Mouse (Mus musculus): ENCODE measurements around the gene Gm11111.

Gm11111 gene

DNA sequence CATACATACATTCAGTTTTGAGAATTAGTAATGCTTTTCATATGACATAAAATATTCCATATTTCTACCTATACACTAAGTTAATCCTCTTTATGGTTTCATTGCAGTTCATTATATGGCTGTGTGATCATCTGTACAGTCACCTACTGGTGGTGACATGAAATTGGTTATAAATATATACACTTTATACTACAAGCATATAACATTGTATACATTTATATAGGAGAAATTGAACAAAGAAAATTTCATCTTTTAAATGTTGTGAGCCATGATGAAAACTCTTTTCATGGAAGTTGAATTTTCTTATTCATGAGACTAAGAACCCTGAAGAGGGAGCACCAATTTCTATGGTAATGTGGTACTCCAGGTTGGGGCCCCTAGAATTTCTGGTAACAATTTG, at the start of gene Gm11111:
Gene Gm11111 (plus strand): TSS at position 301 of the 400 bp plus-strand sequence.

DNA sequence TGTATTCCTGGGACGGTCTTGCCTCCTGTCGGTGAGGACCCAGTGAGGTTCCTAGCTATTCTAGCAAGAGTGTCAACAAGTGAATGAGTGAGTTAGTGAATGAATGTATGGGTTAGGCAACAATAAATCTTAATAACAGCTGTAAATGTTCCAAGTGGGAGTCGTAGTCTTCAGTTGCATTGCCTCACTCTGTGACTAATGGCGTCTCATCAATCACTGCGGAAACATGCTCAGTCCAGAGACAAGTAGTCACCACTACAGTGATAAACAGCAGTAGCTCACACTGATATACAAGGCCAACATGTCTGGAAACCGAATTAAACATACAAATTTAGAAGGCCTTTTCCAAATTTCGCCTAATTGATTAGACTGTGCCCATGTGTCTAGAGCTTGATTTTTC, 36.3 kb upstream of the Gm11111 start:
- 90% methylated on average over 7 of the region's 7 CpGs for WGBS

DNA sequence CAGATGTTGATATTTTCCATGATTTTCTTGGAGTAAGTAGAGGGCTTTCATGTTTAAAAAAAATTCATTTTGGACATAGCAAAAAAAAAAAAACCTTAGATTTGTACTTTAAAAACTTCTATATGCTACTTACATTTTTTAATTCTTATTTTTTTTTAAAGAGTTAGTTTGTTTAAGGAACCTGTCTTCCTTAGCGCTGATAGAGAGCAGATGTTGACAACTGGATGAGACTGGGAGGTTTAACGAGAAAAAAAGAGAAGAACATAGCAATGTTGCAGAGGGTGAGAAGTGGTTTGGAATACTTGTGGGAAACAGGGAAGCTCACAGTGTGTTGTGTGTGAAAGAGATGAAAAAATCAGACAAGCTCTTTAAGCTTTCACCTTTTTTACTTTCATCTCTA, 32.4 kb upstream of the Gm11111 start:
- WGBS, result 81% methylated on average over 2 of the region's 2 CpGs

DNA sequence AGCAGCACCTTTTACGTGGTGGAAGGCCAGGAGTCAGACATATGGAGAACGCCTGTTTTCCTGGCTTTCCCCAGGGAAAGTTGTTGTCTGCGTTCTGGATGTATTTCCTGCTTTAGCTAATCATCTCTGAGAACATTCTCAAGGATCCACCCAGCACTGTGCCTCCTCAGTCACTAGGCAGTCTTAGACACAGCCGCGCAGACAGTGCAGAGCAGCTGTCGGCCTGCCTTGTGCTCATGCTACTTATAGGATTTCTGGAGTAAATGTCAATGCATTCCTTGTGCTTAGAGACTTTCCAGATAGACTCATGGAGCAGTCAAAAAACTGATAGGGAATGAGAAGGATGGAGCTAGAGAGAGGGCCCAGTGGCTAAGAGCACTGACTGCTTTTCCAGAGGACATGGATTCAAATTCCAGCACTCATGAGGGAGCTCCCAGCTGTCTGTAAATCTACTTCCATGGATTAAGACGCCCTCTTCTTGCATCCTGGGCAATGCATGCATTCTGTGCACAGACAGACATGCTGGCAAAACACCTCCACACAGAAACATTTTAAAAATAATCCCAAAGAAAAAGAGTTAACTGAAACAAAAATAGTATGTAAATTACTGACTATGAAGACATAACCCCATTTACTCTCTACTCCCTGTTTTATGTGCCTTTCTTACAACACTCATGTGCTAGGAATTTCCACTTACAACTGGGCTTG, 30.1 kb upstream of the Gm11111 start:
- WGBS, result 62% methylated on average over 7 of the region's 7 CpGs

DNA sequence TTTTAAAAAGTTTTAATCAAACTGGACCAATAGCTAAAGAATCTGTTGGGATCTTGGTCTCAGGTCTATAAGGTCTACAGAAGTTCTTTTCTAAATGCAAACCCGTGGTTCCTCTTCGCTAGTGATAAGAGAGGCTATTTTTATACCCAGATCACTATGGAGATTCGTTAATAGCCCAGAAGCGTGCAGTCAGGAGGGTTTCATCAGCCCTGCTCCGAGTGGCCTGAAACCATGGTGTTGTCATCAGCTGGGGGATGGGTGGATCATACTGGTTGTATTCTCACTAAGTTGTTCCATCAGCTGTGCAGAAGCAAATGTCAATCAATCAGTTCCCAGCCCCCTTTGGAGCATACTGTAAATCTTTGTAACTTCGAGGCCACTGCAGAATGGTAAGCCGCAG, 29.4 kb upstream of the Gm11111 start:
- 58% methylated on average over 7 of the region's 7 CpGs for WGBS

DNA sequence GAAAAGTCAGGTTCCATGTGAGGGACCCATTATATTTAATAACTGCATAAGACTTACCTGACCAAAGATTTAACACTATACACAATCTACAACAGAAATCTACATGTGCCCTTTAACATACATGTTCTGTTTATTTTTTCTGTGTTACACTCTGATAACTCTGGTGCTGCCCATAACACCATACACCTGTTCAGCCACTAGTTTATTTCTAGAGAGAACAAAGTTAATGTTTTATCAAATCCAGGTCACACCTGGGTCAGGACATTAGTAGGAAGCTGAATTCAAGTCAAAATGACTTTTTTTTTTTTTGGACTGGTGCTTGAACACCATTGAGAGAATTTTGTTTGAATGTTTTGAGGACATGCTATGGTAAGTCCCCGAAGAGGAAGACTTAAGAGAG, 28.7 kb upstream of the Gm11111 start:
- 95% methylated on average over 1 of the region's 1 CpGs for WGBS

DNA sequence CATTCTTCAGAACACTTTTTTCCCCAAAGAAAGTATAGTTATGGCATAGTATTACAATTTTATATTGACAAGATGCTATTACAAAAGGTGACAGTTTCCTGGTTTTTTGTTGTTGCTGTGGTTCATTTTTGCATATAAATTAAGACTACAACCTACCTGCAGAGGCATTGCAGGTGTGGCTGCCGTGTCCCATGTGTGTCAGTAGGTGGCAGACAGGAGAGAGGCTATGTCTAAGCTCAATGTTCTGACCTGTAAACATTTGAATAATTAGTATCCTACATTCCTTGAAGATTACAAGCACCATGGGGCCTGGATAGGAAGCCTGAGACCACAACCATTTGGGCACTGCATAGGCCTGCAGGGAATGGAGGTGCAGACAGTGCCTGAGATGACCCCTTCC, 11.2 kb upstream of the Gm11111 start:
- 88% methylated on average over 1 of the region's 1 CpGs for WGBS

DNA sequence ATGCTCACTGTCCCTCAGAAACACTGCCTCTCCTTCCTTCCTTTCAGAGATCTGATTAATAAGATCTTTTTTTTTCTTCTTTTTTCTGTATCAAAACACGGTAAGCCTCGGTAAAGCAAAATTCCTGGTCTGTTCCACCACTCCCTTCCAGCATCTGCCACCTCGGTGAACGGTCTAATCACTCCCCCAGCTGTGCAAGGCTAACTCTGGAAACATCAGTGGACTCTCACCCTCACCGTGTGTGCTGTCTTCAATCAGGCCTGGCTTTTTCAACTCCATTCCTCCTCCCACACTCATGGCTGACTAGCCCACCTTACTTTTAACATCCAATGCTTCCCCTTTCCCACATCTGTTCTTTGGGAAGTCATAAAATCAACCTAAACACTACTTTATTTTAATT, 2.2 kb upstream of the Gm11111 start:
- 76% methylated on average over 5 of the region's 5 CpGs for WGBS

DNA sequence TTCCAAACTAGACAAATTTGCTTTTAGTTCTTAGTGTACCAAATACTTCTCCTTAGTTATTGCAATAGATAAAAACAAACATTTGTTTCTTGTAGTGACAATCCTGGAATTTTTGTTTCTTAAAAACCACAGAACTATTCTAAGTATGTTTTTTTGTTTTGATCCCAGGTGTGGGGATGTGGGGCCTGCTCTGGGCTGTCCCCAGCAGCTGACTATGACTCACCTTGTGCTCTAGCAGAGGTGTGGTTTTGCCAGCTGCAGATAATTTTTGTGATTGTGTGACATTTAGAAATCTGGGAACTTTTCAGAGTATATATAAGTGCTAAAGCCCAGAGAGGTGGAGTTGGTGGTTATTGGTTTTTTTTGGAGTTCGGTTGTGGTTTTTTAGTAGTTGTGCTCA, 1.6 kb upstream of the Gm11111 start:
- WGBS, result 94% methylated on average over 1 of the region's 1 CpGs

DNA sequence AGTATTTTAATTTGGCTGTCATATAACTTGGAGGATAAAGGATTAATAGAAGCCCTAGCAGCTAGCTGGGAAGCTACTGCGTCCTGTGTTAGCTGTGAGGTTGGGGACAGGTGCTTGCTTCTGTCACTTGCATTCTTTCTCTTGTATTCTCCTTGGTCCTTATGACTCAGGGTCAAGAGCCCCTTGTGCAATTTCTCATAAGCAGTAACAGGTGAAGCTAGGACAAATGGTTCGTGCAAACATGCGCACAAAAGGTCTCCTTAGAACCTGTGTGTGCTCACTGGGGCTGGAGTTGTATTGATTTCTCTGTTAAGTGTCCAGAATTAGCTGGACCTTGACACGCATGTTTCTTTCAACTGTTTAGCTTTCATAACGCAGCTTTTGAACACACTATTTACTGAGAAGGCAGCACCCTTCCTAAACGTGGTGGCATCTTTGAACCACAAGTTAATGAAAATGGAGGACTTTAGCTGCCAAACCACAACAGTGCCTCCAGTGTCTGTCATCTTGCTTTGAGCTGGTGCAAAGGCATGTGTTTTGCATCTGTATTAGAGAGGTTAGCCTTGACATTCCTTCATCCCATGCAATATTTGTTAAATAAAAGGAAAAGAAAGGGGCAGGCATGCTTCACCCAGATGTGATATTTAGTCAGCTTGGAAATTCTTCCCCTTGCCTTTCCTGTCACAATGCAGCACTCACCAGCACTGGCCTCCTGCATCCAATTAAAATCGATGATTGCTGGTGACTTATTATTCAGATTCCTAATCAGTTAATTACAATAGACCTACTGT, 511 bp downstream of the Gm11111 start:
- WGBS, result 73% methylated on average over 7 of the region's 7 CpGs

DNA sequence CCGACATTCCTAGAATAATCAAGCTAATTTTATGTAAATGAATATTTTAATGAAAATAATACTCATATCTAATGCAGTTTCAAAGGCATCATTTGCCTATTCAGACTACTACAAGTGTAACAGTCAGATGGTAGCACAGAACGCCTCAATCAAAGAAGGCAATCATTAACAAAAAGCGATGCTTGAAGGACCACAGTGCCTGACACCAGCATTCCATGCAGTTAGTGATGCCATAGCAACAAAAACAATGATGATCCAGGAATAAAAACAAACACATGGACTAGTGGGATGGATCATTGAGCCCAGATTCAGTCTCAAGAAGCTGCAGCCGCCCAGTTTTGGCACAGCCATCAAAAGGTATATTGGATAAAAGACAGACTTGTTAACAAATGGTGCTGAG, 8.8 kb downstream of the Gm11111 start:
- 75% methylated on average over 4 of the region's 4 CpGs for WGBS

DNA sequence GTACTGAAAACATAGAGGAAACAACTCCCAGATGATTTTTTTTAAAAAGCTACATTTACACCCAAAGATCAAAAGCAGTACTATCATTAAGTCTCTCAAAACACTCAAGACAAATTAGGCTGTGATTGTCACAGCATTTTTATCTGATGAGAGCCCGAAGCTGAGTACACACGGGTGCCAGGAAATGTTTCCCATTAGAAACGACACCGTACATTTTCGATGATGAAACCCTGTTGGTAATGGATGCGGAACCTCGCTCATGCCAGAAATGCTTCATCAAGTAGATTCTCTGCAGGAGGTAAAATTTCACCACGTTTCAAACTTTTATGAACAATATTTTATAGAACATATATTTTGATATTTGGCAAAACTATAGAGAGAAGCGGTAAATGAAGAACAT, 10.3 kb downstream of the Gm11111 start:
- WGBS, result 78% methylated on average over 9 of the region's 9 CpGs

DNA sequence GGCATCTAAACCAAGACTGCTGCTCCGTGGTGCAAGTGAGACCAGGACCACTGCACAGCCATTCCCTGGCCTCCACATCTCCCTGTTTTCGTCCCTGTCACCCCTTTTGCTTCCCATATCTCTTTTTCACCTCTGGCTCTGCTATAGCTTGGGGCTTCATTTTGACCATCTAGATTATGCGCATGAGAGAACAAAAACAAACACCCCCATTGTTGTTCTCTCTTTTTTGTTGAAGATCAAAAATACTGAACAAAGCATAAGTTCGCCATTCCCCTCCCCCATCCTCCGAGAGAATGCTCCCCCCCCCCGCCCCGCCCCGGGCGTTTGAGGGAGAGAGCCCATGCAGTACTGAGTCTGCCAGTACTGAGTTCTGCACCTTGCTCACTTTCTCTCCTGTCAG, 11.3 kb downstream of the Gm11111 start:
- 25% methylated on average over 9 of the region's 9 CpGs for WGBS

DNA sequence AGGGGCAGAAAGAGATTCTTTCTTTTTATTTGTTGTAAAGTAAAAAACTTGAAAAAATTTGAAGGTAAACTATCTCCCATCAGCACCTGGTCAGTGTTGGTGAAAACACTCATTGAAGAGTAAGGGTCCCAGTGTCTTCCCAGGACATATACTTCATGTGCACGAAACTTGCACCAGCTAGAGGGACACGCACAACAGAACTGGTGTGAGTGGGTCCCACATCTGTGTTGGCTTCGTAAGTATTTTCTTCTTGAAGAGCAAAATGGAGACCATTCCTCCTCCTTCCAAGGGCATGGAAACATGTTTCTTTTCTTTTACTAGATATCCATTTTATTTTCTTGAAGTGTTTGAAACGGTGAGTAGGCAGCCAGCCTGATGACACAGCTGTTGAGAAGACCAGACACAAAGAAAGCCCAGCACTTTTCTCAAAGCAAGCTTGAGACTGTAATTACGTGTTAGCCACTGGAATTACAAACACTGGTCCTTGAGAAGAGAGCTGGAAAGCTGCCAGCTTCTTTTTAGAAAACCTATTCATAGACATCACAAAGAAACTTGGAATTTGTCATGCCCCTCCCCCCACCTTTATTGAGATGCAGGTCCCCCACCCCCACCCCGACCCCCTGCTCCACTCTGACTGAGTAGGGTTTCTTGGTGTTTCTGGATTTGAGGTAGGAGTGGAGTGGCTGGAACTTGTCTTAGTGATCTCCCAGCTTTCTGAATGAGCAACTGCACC, 14.1 kb downstream of the Gm11111 start:
- 45% methylated on average over 6 of the region's 6 CpGs for WGBS

DNA sequence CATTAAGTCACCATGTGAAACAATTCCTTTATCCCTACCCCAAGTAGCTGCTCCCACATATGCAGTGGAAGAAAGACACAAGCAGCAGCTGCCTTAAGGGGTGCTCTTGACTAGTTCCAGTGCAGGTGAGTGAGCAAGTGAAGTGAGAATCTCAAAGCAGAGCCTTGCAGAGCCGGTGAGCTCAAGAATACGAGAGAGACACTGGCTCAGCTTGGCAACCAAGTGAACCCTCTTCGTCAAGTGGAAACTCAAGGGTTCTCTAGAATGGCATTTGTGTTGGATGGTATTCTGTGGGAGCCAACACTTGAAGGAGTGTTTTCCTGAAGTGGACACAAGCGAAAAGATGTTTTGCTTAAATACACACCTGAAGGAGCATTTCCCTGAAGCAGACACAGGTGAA, 16.0 kb downstream of the Gm11111 start:
- 96% methylated on average over 4 of the region's 4 CpGs for WGBS

DNA sequence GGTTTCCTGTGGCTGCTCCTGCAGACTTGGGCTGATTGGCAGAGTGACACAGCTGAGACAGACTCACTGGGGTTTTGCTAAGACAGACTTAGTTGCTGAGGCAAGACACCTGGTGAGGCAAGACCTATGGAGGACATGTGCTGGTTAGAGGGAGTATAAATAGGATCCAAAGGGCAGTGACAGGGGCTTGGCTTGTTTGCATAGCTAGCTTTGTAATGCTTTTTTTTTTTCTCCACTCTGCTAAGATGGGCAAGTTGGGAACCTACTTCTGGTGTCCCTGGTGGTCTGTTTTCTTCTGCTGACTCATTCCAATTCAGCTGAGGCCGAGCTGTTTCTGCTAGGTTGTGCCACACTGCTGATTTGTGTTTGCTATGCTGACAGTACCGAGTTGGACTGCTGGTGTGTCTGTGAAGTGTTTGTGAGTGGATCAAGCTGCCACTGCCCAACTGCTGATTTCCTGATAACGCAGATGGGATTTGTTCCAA, 16.6 kb downstream of the Gm11111 start:
- WGBS, result 71% methylated on average over 3 of the region's 3 CpGs

DNA sequence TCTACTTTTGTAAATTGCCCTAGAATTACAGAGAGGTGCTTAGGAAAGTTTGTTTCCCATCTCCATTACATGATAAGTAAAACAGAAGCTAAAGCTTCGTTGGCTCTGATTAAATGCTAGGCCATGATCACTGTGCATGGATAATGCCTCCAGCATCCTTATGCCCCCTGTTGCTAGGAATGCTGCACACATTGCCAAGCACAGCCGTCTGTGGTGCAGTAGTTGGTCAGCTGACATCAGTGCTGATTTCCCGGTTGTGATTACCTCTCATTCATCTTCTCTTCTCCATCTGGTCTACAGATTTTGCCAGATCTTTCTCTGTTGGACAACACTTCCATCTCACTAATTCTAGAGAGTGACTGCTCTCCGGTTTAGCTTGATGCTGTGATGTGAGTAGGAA, 19.9 kb downstream of the Gm11111 start:
- 40% methylated on average over 4 of the region's 4 CpGs for WGBS

DNA sequence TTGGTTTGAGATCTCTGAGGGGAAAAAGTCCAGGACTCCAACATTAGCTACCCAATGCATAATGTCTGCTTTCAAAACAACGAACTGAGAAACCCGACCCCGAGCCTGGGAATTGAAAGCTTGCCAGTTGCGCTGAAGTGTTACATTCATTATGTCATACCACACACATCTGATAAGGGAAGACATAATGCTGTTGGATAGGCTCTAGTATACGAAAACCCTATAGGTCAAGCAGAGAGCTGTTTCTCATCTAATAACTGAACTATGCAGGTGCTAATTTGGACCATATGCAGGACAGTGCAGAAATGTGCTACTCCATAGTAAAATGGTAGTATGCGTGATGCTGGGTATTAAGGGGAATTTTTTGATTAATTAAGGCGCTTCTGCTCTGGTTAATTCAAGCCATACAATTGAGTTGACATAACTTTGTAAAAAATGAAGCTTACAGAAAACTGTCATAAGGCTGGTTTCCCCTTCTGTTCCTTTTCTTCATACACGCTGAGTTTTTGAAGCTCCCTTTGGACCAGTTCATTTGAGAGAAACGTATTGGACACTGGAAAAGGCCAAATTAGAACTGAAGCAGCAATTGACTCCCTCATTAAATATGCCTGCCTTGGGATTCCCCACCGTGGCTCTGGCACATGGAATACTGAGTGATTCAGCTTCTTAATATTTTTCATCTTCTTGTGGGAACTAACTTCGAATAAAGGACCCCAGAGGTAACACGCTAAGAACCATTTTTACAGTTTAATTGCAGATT, 22.4 kb downstream of the Gm11111 start:
- 46% methylated on average over 12 of the region's 12 CpGs for WGBS

DNA sequence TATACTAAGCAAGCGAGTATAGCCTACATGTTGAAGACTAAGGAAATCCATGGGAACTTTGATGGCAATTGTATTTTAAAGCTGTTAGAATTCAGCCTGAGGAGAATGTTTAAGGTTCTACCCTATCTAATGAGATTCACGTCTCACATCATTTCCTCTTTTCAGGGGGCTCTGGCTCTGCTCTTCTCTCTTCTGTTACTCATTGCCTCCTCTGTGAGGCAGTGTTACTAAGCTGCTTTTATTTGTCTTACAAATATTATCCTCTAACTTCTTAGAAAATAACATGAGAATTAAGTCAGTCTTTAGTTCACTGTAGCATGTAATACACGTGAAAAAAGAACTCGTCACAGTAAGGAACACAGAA, 23.0 kb downstream of the Gm11111 start:
- 67% methylated on average over 4 of the region's 4 CpGs for WGBS

DNA sequence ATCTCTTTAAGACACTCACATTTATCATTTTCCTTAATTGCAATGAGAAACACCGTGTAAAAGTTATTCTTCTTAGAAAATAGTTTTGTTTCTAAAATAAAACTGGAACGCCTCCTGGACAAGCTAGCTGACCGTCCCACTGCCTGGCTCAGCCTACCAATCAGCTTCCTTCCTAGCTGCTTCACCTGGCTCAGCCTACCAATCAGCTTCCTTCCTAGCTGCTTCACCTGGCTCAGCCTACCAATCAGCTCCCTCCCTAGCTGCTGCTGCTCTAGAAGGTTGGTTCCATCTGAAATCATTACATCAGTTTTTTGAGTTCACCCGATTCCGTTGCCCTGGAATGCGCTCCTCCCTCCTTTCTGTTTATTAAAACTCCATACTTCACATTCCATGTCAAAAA, 24.0 kb downstream of the Gm11111 start:
- WGBS, result 92% methylated on average over 6 of the region's 6 CpGs

DNA sequence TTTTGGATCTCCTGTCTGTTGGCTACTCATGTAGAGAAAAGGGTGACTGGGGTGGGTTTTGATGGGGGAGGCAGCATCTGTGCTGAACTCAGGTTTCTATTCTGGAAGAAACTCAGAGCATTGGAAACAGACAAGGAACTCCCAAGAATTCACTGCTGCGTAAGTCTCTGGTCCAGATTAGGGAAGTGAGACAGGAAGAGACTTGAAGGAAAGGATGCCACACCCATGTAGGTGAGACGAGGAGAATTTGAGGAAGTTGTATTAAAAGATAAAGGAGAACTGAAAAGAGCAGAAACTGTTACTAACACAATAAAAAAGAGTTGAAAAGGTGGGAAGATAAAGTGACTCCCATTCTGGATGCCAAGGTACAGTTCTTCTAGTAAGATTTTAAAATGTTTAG, 25.9 kb downstream of the Gm11111 start:
- WGBS, result 71% methylated on average over 2 of the region's 2 CpGs

DNA sequence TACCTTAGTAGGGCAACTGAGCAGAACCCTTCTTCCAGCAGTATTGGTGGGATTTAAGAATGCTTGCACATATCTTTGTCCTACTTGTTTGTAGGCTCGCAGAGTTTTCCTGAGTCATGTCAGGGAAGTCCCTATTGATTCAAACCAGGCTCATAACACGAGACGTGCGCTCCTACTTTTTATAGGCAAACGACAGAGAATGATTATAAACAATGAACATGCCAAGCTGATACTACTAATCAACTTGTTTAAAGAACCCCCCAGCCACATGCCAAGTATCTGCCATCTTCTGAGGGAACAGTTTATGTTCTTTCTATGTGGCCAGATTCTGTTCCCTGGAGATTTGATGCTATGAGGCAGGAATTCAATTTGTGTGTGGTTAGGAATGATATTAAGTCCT, 28.3 kb downstream of the Gm11111 start:
- WGBS, result 50% methylated on average over 5 of the region's 5 CpGs

All from cerebral cortex, adult 2 months (tissue).